Mouse (Mus musculus): ENCODE results near the gene Gldn. TPM values are rescaled to one million over a fixed set of nuclear protein-coding genes. Genes with fewer than 3 reads are reported as not detected.

Gene Gldn
- polyA plus RNA-seq, 1 experiment from 2014 or later, result 0.37 TPM

- Histone ChIP-seq H3K27me3 (no peaks in the 10 kb centered on the region), H3K27ac (no peak overlapping the region)
- 39% methylated on average over 1 of the region's 1 CpGs for WGBS
Measured at GRCm38 (mm10) chr9:54308209-54308608, 21.9 kb downstream of the Gldn start.

GRCm38 (mm10) chr9:54308751-54309358 lies 22.6 kb downstream of the Gldn start:
- ATAC-seq (ENCODE audit: insufficient number of reproducible peaks, insufficient read depth, low FRiP score, low TSS enrichment), result no peak
- H3K9ac ChIP-seq, result no peak overlapping the region
- no peak overlapping the region for H3K27ac ChIP-seq
- H3K4me1 ChIP-seq, result no peaks in the 10 kb centered on the region
- H3K4me2 ChIP-seq (replicated peaks), result no peak overlapping the region
- H3K36me3 ChIP-seq, result no peaks in the 10 kb centered on the region
- no peaks in the 10 kb centered on the region for H3K27me3 ChIP-seq
- WGBS, result 45% methylated on average over 2 of the region's 2 CpGs
- no peak overlapping the region for H3K4me3 ChIP-seq
- H3K9me3 ChIP-seq, result no peaks in the 10 kb centered on the region

More at GRCm38 (mm10) chr9:54308209-54308608, 21.9 kb downstream of the Gldn start:
- Histone ChIP-seq H3K9me3 (no peaks in the 10 kb centered on the region), H3K4me3 (no peak overlapping the region), H3K4me1 (no peaks in the 10 kb centered on the region), H3K4me2 (replicated peaks) (no peak overlapping the region), H3K36me3 (no peaks in the 10 kb centered on the region), H3K9ac (no peak overlapping the region)
- no peak for ATAC-seq (ENCODE audit: insufficient number of reproducible peaks, insufficient read depth, low FRiP score, low TSS enrichment)

GRCm38 (mm10) chr9:54316363-54316762 lies 30.1 kb downstream of the Gldn start:
- H3K4me2 ChIP-seq (replicated peaks), result no peak overlapping the region
- no peak for ATAC-seq (ENCODE audit: insufficient number of reproducible peaks, insufficient read depth, low FRiP score, low TSS enrichment)
- H3K4me3 ChIP-seq, result no peak overlapping the region
- 76% methylated on average over 9 of the region's 9 CpGs for WGBS
- no peaks in the 10 kb centered on the region for H3K36me3 ChIP-seq
- no peaks in the 10 kb centered on the region for H3K27me3 ChIP-seq
- no peaks in the 10 kb centered on the region for H3K9me3 ChIP-seq
- H3K4me1 ChIP-seq, result peaks cover 9% of the 10 kb centered on the region
- no peak overlapping the region for H3K9ac ChIP-seq
- no peak overlapping the region for H3K27ac ChIP-seq

GRCm38 (mm10) chr9:54323456-54323855 lies 37.2 kb downstream of the Gldn start:
- Histone ChIP-seq H3K27ac (no peak overlapping the region), H3K36me3 (no peaks in the 10 kb centered on the region), H3K4me2 (replicated peaks) (no peak overlapping the region), H3K27me3 (no peaks in the 10 kb centered on the region), H3K4me1 (peaks cover 9% of the 10 kb centered on the region), H3K9me3 (no peaks in the 10 kb centered on the region), H3K4me3 (no peak overlapping the region), H3K9ac (no peak overlapping the region)
- 45% methylated on average over 8 of the region's 8 CpGs for WGBS
- no peak for ATAC-seq (ENCODE audit: insufficient number of reproducible peaks, insufficient read depth, low FRiP score, low TSS enrichment)

- H3K9ac ChIP-seq, result no peak overlapping the region
- no peak overlapping the region for H3K27ac ChIP-seq
- no peak overlapping the region for H3K4me2 ChIP-seq (replicated peaks)
- H3K36me3 ChIP-seq, result no peaks in the 10 kb centered on the region
- WGBS, result 93% methylated on average over 7 of the region's 7 CpGs
- ATAC-seq (ENCODE audit: insufficient number of reproducible peaks, insufficient read depth, low FRiP score, low TSS enrichment), result no peak
- no peak overlapping the region for H3K4me3 ChIP-seq
- no peaks in the 10 kb centered on the region for H3K9me3 ChIP-seq
- no peaks in the 10 kb centered on the region for H3K27me3 ChIP-seq
- H3K4me1 ChIP-seq, result no peaks in the 10 kb centered on the region
Measured at GRCm38 (mm10) chr9:54329201-54329600, 42.9 kb downstream of the Gldn start.

GRCm38 (mm10) chr9:54335582-54335981 lies 49.3 kb downstream of the Gldn start:
- Histone ChIP-seq H3K9me3 (no peaks in the 10 kb centered on the region), H3K4me2 (replicated peaks) (no peak overlapping the region), H3K27ac (no peak overlapping the region), H3K9ac (no peak overlapping the region), H3K4me3 (no peak overlapping the region), H3K36me3 (no peaks in the 10 kb centered on the region), H3K27me3 (no peaks in the 10 kb centered on the region), H3K4me1 (no peaks in the 10 kb centered on the region)
- whole genome bisulfite sequencing, result 80% methylated on average over 12 of the region's 12 CpGs
- no peak for ATAC-seq (ENCODE audit: insufficient number of reproducible peaks, insufficient read depth, low FRiP score, low TSS enrichment)

- Histone ChIP-seq H3K9me3 (no peaks in the 10 kb centered on the region), H3K4me3 (no peak overlapping the region), H3K4me2 (replicated peaks) (no peak overlapping the region), H3K9ac (no peak overlapping the region), H3K4me1 (no peaks in the 10 kb centered on the region), H3K27ac (no peak overlapping the region), H3K27me3 (no peaks in the 10 kb centered on the region), H3K36me3 (no peaks in the 10 kb centered on the region)
- ATAC-seq (ENCODE audit: insufficient number of reproducible peaks, insufficient read depth, low FRiP score, low TSS enrichment), result no peak
- 50% methylated on average over 6 of the region's 6 CpGs for WGBS
Measured at GRCm38 (mm10) chr9:54336532-54337144, 50.4 kb downstream of the Gldn start.

- Histone ChIP-seq H3K9ac (no peak overlapping the region), H3K4me1 (no peaks in the 10 kb centered on the region), H3K27me3 (no peaks in the 10 kb centered on the region), H3K4me3 (no peak overlapping the region), H3K9me3 (no peaks in the 10 kb centered on the region), H3K4me2 (replicated peaks) (no peak overlapping the region), H3K36me3 (no peaks in the 10 kb centered on the region), H3K27ac (no peak overlapping the region)
- 74% methylated on average over 7 of the region's 7 CpGs for WGBS
- no peak for ATAC-seq (ENCODE audit: insufficient number of reproducible peaks, insufficient read depth, low FRiP score, low TSS enrichment)
Measured at GRCm38 (mm10) chr9:54342026-54342425, 55.7 kb downstream of the Gldn start.

- Histone ChIP-seq H3K4me1 (no peaks in the 10 kb centered on the region), H3K9me3 (no peaks in the 10 kb centered on the region)
- 94% methylated on average over 8 of the region's 8 CpGs for WGBS
Measured at GRCm38 (mm10) chr9:54356756-54357155, 70.5 kb downstream of the Gldn start.

More at GRCm38 (mm10) chr9:54356756-54357155, 70.5 kb downstream of the Gldn start:
- no peak overlapping the region for H3K9ac ChIP-seq
- H3K27ac ChIP-seq, result no peak overlapping the region
- no peak overlapping the region for H3K4me3 ChIP-seq
- no peak for ATAC-seq (ENCODE audit: insufficient number of reproducible peaks, insufficient read depth, low FRiP score, low TSS enrichment)
- no peak overlapping the region for H3K4me2 ChIP-seq (replicated peaks)
- H3K27me3 ChIP-seq, result no peaks in the 10 kb centered on the region
- H3K36me3 ChIP-seq, result no peaks in the 10 kb centered on the region

Other genes with a start within 250 kb of the Gldn start
- gene Tnfaip8l3, start 218.1 kb upstream of the Gldn start, polyA plus RNA-seq (2016; fragmentation: Nextera tagmentation; extraction: Ambion mirVana), result 0.26 and 0.31 TPM in 2 replicates
- 0.09 TPM in 1 of 2 replicates, not detected in the other for gene Cyp19a1, start 18.4 kb upstream of the Gldn start, polyA plus RNA-seq (2016; fragmentation: Nextera tagmentation; extraction: Ambion mirVana)
- 8.6 and 9.2 TPM in 2 replicates for gene Dmxl2, start 215.1 kb downstream of the Gldn start, polyA plus RNA-seq (2016; fragmentation: Nextera tagmentation; extraction: Ambion mirVana)